Mouse (Mus musculus): ENCODE data around the gene Tspan17. TPM values are rescaled to one million over a fixed set of nuclear protein-coding genes. Genes with fewer than 3 reads are reported as not detected.

Gene Tspan17
- polyA plus RNA-seq, 1 experiment from 2014 or later, result 22.9 TPM

GRCm38 (mm10) chr13:54797356-54797755 is 8.2 kb downstream of the Tspan17 start:
- no peak overlapping the region for H3K4me3 ChIP-seq
- H3K27ac ChIP-seq (replicated peaks), result no peak overlapping the region
- ATAC-seq (replicated peaks), result no peak
- no peaks in the 10 kb centered on the region for H3K9me3 ChIP-seq
- H3K27me3 ChIP-seq, result 0 out of 2 replicates have a peak, but pooled peaks cover 6% of the 10 kb centered on the region
- WGBS, result 38% methylated on average over 4 of the region's 4 CpGs
- H3K9ac ChIP-seq (replicated peaks), result no peak overlapping the region
- H3K4me2 ChIP-seq (replicated peaks), result no peak overlapping the region
- peaks cover 5% of the 10 kb centered on the region for H3K4me1 ChIP-seq
- H3K36me3 ChIP-seq, result no peaks in the 10 kb centered on the region

- H3K27ac ChIP-seq (replicated peaks), result no peak overlapping the region
- H3K4me2 ChIP-seq (replicated peaks), result no peak overlapping the region
- H3K4me1 ChIP-seq, result peaks cover 5% of the 10 kb centered on the region
- H3K27me3 ChIP-seq, result 0 out of 2 replicates have a peak, but pooled peaks cover 6% of the 10 kb centered on the region
- no peaks in the 10 kb centered on the region for H3K36me3 ChIP-seq
- WGBS, result 82% methylated on average over 16 of the region's 16 CpGs
- H3K9me3 ChIP-seq, result no peaks in the 10 kb centered on the region
- no peak overlapping the region for H3K9ac ChIP-seq (replicated peaks)
- no peak for ATAC-seq (replicated peaks)
- no peak overlapping the region for H3K4me3 ChIP-seq
These were observed 8.9 kb downstream of the Tspan17 start for GRCm38 (mm10) chr13:54797861-54798643.

- WGBS, result 82% methylated on average over 10 of the region's 10 CpGs
- H3K4me2 ChIP-seq (replicated peaks), result no peak overlapping the region
- no peak for ATAC-seq (replicated peaks)
These were observed 9.6 kb downstream of the Tspan17 start for GRCm38 (mm10) chr13:54798740-54799139.

GRCm38 (mm10) chr13:54799701-54800100 is 10.5 kb downstream of the Tspan17 start:
- H3K4me3 ChIP-seq, result no peak overlapping the region
- H3K36me3 ChIP-seq, result no peaks in the 10 kb centered on the region
- H3K4me1 ChIP-seq, result peaks cover 5% of the 10 kb centered on the region
- no peak overlapping the region for H3K9ac ChIP-seq (replicated peaks)
- 19% methylated on average over 9 of the region's 9 CpGs for WGBS
- H3K27me3 ChIP-seq, result 0 out of 2 replicates have a peak, but pooled peaks cover 6% of the 10 kb centered on the region
- H3K27ac ChIP-seq (replicated peaks), result no peak overlapping the region
- peak; percentile 57 for ATAC-seq (replicated peaks)
- H3K4me2 ChIP-seq (replicated peaks), result 0 out of 2 replicates have a peak overlapping the region, but pooled peaks have one; percentile 19
- H3K9me3 ChIP-seq, result no peaks in the 10 kb centered on the region

More at GRCm38 (mm10) chr13:54798740-54799139, 9.6 kb downstream of the Tspan17 start:
- Histone ChIP-seq H3K27ac (replicated peaks) (no peak overlapping the region), H3K4me3 (no peak overlapping the region), H3K36me3 (no peaks in the 10 kb centered on the region), H3K9ac (replicated peaks) (no peak overlapping the region), H3K4me1 (peaks cover 5% of the 10 kb centered on the region), H3K27me3 (0 out of 2 replicates have a peak, but pooled peaks cover 6% of the 10 kb centered on the region), H3K9me3 (no peaks in the 10 kb centered on the region)

GRCm38 (mm10) chr13:54800206-54800605 is 11.0 kb downstream of the Tspan17 start:
- no peak for ATAC-seq (replicated peaks)
- Histone ChIP-seq H3K36me3 (no peaks in the 10 kb centered on the region), H3K27ac (replicated peaks) (no peak overlapping the region), H3K9me3 (no peaks in the 10 kb centered on the region), H3K9ac (replicated peaks) (no peak overlapping the region), H3K4me2 (replicated peaks) (0 out of 2 replicates have a peak overlapping the region, but pooled peaks have one; percentile 19), H3K4me1 (peaks cover 5% of the 10 kb centered on the region), H3K27me3 (0 out of 2 replicates have a peak, but pooled peaks cover 6% of the 10 kb centered on the region), H3K4me3 (no peak overlapping the region)
- WGBS, result 60% methylated on average over 4 of the region's 4 CpGs

DNA sequence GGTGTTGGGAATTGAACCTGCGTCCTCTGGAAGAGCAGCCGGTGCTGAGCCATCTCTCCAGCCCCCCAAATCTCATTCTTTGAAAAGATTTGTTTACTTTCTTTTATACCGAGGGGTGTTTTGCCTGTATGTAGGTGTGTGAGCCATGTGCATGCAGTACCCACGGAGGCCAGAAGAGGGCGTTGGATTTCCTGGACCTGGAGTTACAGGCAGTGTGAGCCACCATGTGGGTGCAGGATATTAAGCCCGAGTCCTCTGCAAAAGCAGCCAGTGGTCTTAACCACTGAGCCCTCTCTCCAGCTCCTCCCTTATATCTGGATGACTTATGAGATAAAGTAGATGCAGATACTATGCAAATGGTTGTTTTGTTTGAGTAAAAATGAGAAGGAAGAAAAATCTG is 13.8 kb downstream of the Tspan17 start:
- 81% methylated on average over 6 of the region's 6 CpGs for WGBS
- Histone ChIP-seq H3K27ac (replicated peaks) (no peak overlapping the region), H3K4me2 (replicated peaks) (no peak overlapping the region), H3K36me3 (no peaks in the 10 kb centered on the region), H3K4me1 (peaks cover 5% of the 10 kb centered on the region), H3K27me3 (0 out of 2 replicates have a peak, but pooled peaks cover 6% of the 10 kb centered on the region), H3K4me3 (no peak overlapping the region), H3K9me3 (no peaks in the 10 kb centered on the region), H3K9ac (replicated peaks) (no peak overlapping the region)
- no peak for ATAC-seq (replicated peaks)

DNA sequence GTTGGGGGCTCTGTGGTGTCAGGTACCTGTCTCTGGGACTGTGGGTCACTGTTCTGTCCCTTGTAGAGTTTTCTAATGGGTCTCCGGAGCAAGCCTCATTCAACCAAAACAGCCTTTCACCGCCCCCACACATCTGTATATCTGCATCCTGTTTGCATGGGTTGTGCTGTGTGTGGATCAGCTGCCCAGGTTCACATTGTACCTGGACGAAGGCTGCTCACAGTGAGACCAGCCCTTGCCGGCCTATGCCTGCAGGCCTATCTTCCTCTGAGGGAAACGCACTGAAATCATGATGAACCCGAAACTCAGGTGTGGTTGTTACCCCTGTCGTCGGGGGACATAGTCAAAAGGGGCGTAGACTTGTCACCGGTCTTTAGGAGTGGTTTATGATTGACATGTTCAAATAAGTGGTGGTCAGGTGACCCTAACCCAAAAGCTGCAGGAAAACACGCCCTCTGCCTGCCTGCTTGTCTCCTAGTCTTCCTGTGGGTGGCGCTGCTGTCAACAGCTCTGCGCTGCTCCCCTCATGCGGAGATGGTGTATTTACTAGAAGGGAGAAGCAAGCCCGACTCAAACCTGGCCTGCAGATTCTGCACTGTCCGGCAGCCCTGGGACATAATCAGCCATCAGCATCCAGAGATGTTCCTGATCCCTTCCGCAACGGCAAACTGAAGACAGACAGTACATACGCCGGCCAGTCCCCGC is 16.1 kb downstream of the Tspan17 start:
- Histone ChIP-seq H3K9ac (replicated peaks) (no peak overlapping the region), H3K36me3 (no peaks in the 10 kb centered on the region), H3K4me1 (no peaks in the 10 kb centered on the region), H3K27me3 (no peaks in the 10 kb centered on the region), H3K9me3 (no peaks in the 10 kb centered on the region), H3K27ac (replicated peaks) (no peak overlapping the region), H3K4me2 (replicated peaks) (no peak overlapping the region), H3K4me3 (no peak overlapping the region)
- no peak for ATAC-seq (replicated peaks)
- 46% methylated on average over 21 of the region's 21 CpGs for WGBS

- Histone ChIP-seq H3K4me1 (no peaks in the 10 kb centered on the region), H3K27me3 (no peaks in the 10 kb centered on the region), H3K4me3 (no peak overlapping the region), H3K9ac (replicated peaks) (no peak overlapping the region), H3K36me3 (no peaks in the 10 kb centered on the region), H3K9me3 (no peaks in the 10 kb centered on the region), H3K4me2 (replicated peaks) (no peak overlapping the region), H3K27ac (replicated peaks) (no peak overlapping the region)
- 12% methylated on average over 13 of the region's 13 CpGs for WGBS
- no peak for ATAC-seq (replicated peaks)
These were observed 17.3 kb downstream of the Tspan17 start for GRCm38 (mm10) chr13:54806434-54806976.

DNA sequence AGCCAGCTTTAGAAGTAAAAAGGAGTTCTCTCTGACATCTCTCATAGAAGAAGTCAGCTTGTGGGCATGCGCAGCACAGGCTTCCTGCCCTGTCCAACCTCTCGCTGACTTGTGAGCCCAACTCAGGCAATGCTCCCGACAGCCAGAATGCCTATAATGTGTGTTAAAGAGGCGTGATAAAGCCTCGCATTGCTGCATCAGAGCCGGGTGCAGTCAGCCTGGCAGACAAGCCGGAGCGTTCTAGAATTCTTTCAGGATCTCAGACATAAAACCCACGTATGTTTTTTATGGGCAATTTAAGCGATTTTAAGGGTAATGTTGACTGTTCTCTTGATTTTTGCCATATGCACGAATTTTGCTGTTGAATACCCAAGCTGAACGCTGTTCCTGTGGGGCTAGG is 18.9 kb downstream of the Tspan17 start:
- WGBS, result 83% methylated on average over 12 of the region's 12 CpGs
- H3K9ac ChIP-seq (replicated peaks), result no peak overlapping the region
- H3K4me1 ChIP-seq, result no peaks in the 10 kb centered on the region
- H3K4me2 ChIP-seq (replicated peaks), result no peak overlapping the region
- no peaks in the 10 kb centered on the region for H3K36me3 ChIP-seq
- no peak overlapping the region for H3K4me3 ChIP-seq
- ATAC-seq (replicated peaks), result no peak
- no peak overlapping the region for H3K27ac ChIP-seq (replicated peaks)
- H3K9me3 ChIP-seq, result no peaks in the 10 kb centered on the region
- no peaks in the 10 kb centered on the region for H3K27me3 ChIP-seq

DNA sequence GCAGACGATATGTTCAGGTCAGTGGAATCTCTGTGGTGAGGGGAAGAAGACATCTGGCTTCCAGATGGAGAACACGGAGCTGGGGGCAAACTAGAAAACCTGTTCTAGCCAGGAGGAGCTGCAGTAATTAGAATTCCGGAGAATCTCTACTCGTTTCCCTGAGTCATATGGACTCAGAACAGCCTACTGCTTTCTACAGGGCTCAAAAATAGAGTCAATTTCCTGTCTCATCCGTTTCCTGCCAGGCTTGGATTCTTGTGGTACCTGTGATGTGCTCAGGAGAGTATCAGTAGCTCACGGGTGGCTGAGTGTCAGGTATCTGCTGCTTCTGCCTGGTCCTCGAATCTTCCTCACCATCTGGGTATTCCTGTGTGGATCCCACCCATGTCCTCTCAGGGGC is 22.3 kb downstream of the Tspan17 start:
- H3K4me3 ChIP-seq, result no peak overlapping the region
- H3K4me2 ChIP-seq (replicated peaks), result no peak overlapping the region
- H3K9ac ChIP-seq (replicated peaks), result no peak overlapping the region
- H3K27ac ChIP-seq (replicated peaks), result no peak overlapping the region
- H3K4me1 ChIP-seq, result no peaks in the 10 kb centered on the region
- WGBS, result 73% methylated on average over 7 of the region's 7 CpGs
- H3K36me3 ChIP-seq, result no peaks in the 10 kb centered on the region
- no peaks in the 10 kb centered on the region for H3K27me3 ChIP-seq
- ATAC-seq (replicated peaks), result no peak
- H3K9me3 ChIP-seq, result no peaks in the 10 kb centered on the region

GRCm38 (mm10) chr13:54813381-54813780 is 24.2 kb downstream of the Tspan17 start:
- 92% methylated on average over 9 of the region's 9 CpGs for WGBS
- ATAC-seq (replicated peaks), result no peak

More at GRCm38 (mm10) chr13:54813381-54813780, 24.2 kb downstream of the Tspan17 start:
- H3K36me3 ChIP-seq, result no peaks in the 10 kb centered on the region
- H3K9ac ChIP-seq (replicated peaks), result no peak overlapping the region
- no peak overlapping the region for H3K4me2 ChIP-seq (replicated peaks)
- no peak overlapping the region for H3K27ac ChIP-seq (replicated peaks)
- peaks cover 6% of the 10 kb centered on the region for H3K4me1 ChIP-seq
- H3K4me3 ChIP-seq, result no peak overlapping the region
- H3K27me3 ChIP-seq, result no peaks in the 10 kb centered on the region
- no peaks in the 10 kb centered on the region for H3K9me3 ChIP-seq
